Mouse (Mus musculus) heart, postnatal 0 days (tissue): ENCODE measurements at regions not wholly inside any gene's neighbourhood (a gene's known extent, or its start where the extent isn't known, plus 50 kb on each side); places are given as distances from the start of the nearest gene placed in this dataset.

Source experiments
- ATAC-seq: fragments of 200-750 bp; cut with Nextera tagmentation; 2 replicates; pipeline ENCODE4 v1.8.0; 2017; ENCODE audit warnings: low read depth, moderate number of reproducible peaks, moderate library complexity; ENCODE audit not compliant: insufficient read depth
- DNase-seq: peaks from one replicate; pipeline ENCODE4 v3.0.0-alpha.2; 2016; ENCODE audit warnings: low spot score
- H3K27ac ChIP-seq: fragments of 300-500 bp; sonication (generic); 2 replicates; pipeline ENCODE4 v1.5.1; 2014; ENCODE audit warnings: low read depth, mild to moderate bottlenecking
- H3K27me3 ChIP-seq: fragments of 300-500 bp; sonication (generic); 2 replicates; pipeline ENCODE4 v1.6.1; 2014; ENCODE audit warnings: low read length, mixed read lengths; ENCODE audit not compliant: control insufficient read depth, insufficient read depth
- H3K36me3 ChIP-seq: fragments of 300-500 bp; sonication (generic); replicated peaks from 2 replicates; pipeline ENCODE4 v1.6.1; 2014; ENCODE audit warnings: low read length, mixed read lengths; ENCODE audit not compliant: control insufficient read depth, insufficient read depth
- H3K4me1 ChIP-seq: fragments of 300-500 bp; sonication (generic); 2 replicates; pipeline ENCODE4 v1.6.1; 2014; ENCODE audit warnings: antibody characterized with exemption; ENCODE audit not compliant: control insufficient read depth, insufficient read depth
- H3K4me2 ChIP-seq: fragments of 300-500 bp; sonication (generic); 2 replicates; pipeline ENCODE4 v1.6.1; 2014; ENCODE audit warnings: low read depth, mild to moderate bottlenecking, low read length, moderate library complexity
- H3K4me3 ChIP-seq: fragments of 300-500 bp; sonication (generic); 2 replicates; pipeline ENCODE4 v1.5.1; 2014; ENCODE audit warnings: low read depth, low read length
- H3K9ac ChIP-seq: fragments of 300-500 bp; sonication (generic); replicated peaks from 2 replicates; pipeline ENCODE4 v1.6.1; 2014; ENCODE audit warnings: low read depth, low read length, mixed read lengths
- H3K9me3 ChIP-seq: fragments of 300-500 bp; sonication (generic); replicated peaks from 2 replicates; pipeline ENCODE4 v1.6.1; 2016; ENCODE audit warnings: low read length; ENCODE audit not compliant: control insufficient read depth
- CTCF ChIP-seq: IDR thresholded peaks from 2 replicates; pipeline ENCODE4 v1.5.1; 2016; ENCODE audit warnings: antibody characterized with exemption, control low read depth, low read depth
- EP300 ChIP-seq: IDR thresholded peaks from 2 replicates; pipeline ENCODE4 v1.6.1; 2016; ENCODE audit warnings: antibody characterized with exemption, low read depth
- WGBS: fragments of 180-500 bp; shearing (Covaris S2); extraction: QIAGEN DNeasy Blood & Tissue Kit; methylation state at CpG from one replicate; pipeline ENCODE4 v1.1.7; 2014; 5-methylcytosine and 5-hydroxymethylcytosine counted together

DNA sequence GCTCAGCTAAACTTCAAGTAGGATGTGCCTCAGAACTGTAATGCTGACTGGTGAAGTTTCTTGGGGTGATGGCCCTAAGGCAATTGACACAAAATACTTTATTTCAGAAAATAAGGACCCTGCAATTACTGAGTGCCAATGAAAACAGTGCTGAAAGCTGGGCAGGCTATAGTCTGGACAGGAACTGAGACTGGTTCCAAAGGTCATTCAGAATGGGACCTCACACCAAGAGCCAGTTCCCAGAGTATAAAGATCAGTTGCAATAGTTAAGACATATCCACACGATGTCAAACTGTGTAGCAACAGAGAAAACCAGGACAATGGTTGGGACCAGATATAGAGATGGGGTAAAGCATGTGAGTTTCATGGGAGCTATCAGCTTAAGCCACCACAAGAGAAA lies 409.6 kb upstream of the Mctp2 start:
- TF ChIP-seq EP300 (no peak), CTCF (no peak)
- no peaks in the 10 kb centered on the region for H3K4me1 ChIP-seq
- 68% methylated on average over 1 of the region's 1 CpGs for WGBS
- no peak overlapping the region for H3K27ac ChIP-seq
- no peaks in the 10 kb centered on the region for H3K9me3 ChIP-seq
- ATAC-seq: no peak
- no peak overlapping the region for H3K4me2 ChIP-seq
- H3K4me3 ChIP-seq: no peak overlapping the region
- no peak for DNase-seq
- H3K9ac ChIP-seq: no peak overlapping the region
- no peaks in the 10 kb centered on the region for H3K27me3 ChIP-seq
- no peaks in the 10 kb centered on the region for H3K36me3 ChIP-seq

DNA sequence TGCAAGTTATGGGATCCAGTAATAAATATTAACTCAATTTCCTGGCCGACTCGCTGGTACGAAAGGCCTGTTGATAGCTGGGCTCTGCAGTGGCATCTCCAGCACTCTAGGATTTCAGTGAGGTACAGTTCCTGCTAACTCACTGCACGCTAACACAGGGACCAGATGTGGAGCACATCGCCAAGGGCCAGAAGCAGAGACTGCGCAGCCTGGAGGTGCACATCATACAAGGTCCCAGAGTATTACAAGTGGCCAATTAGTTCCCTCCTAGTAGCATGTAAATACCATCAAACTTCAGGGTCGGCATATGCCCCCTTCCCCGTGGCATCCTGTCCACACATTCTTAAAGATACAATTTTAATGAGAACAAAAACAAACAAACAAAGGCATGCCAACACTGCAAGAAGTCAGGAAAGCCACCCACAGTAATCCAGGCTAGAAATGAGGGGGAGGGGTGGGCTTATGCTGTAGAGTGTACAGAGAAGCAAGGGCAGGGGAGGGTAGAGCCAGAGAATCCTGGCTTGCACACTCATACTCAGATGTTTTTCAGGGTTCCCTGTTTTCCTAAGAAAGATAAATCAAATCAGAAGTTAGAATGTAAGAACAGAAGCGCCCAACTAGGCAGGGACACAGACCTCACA lies 419.9 kb upstream of the Mctp2 start:
- Histone ChIP-seq H3K9ac (no peak overlapping the region), H3K27ac (no peak overlapping the region), H3K4me2 (no peak overlapping the region), H3K4me1 (no peaks in the 10 kb centered on the region), H3K4me3 (no peak overlapping the region), H3K27me3 (no peaks in the 10 kb centered on the region), H3K36me3 (no peaks in the 10 kb centered on the region), H3K9me3 (no peaks in the 10 kb centered on the region)
- no peak for DNase-seq
- 75% methylated on average over 9 of the region's 9 CpGs for WGBS
- no peak for ATAC-seq
- TF ChIP-seq CTCF: no peak
- no peak for TF ChIP-seq EP300

DNA sequence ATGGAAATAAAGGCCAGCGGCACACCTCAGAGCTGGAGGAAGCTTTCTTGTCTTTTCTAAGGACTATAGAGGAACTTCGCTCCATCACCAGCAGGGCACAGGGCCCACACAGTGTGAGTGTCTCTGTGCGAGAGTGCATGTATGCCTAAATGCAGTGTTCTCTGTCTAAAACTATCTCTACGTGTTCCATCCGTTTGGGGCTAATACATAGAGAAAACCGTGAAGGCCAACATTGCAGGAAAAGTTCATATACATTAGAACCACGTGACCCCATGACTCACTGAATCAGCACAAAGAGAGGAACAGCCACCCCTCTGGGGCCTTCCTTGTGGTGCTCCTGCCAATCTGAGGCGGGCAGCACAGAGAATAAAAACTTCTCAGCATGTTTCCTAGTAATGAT lies 431.4 kb upstream of the Mctp2 start:
- no peak overlapping the region for H3K9ac ChIP-seq
- WGBS: 77% methylated on average over 8 of the region's 8 CpGs
- TF ChIP-seq CTCF (no peak), EP300 (no peak)
- no peak overlapping the region for H3K4me2 ChIP-seq
- H3K4me1 ChIP-seq: no peaks in the 10 kb centered on the region
- H3K4me3 ChIP-seq: no peak overlapping the region
- ATAC-seq (no peak), DNase-seq (no peak)
- H3K27me3 ChIP-seq: no peaks in the 10 kb centered on the region
- no peak overlapping the region for H3K27ac ChIP-seq
- H3K36me3 ChIP-seq: no peaks in the 10 kb centered on the region
- H3K9me3 ChIP-seq: no peaks in the 10 kb centered on the region

DNA sequence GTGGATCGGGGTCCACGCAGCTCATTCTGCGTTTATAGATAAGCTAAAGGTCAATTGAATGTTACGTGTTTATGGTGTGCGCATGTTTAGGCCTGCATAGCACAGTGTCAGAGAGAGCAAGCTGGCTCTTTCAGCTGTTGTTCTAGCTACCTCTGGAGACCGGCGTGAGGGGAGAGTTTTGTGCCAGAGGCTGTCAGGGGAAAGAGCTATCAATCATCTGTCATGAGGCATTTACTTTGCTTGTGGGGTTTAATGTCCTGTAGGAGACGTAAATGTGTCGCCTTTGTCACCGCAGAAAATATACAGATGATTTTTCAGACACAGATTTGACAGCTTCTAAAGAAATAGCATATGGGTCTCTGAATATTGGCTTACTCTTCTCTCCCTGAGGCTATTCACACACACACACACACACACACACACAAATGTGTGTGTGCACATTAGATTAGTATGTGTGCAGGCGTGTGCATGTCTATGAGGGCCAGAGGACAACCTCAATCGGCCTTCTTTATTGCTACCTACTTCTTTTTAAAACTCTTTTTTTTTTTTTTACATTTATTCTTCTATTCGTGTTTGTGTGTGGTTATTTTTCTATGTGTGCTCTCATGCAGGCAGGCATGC lies 432.0 kb upstream of the Mctp2 start:
- WGBS: 73% methylated on average over 13 of the region's 13 CpGs
- no peaks in the 10 kb centered on the region for H3K9me3 ChIP-seq
- no peak overlapping the region for H3K9ac ChIP-seq
- no peak overlapping the region for H3K4me2 ChIP-seq
- H3K27ac ChIP-seq: no peak overlapping the region
- DNase-seq (no peak), ATAC-seq (no peak)
- no peak overlapping the region for H3K4me3 ChIP-seq
- H3K36me3 ChIP-seq: no peaks in the 10 kb centered on the region
- H3K27me3 ChIP-seq: no peaks in the 10 kb centered on the region
- no peaks in the 10 kb centered on the region for H3K4me1 ChIP-seq
- TF ChIP-seq CTCF (no peak), EP300 (no peak)

DNA sequence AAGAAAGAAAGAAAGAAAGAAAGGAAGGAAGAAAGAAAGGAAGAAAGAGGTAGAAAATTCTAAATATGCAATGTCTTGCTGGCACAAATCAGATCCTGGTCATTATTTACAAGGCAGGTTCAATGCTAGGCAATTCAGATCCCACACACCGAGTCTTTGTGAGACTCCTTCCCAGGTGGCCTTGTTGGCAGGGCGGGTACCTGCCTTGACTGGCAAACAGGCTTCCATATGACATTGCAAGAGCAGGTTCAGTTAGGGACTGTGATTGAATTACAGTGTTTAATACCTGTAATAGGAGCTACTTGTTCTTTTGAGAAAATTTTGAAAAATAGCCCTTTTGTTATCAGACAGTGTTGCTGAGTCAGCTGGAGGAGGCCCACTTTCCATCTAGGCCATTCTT lies 436.0 kb upstream of the Mctp2 start:
- Histone ChIP-seq H3K4me1 (no peaks in the 10 kb centered on the region), H3K4me3 (no peak overlapping the region), H3K9ac (no peak overlapping the region), H3K36me3 (no peaks in the 10 kb centered on the region), H3K4me2 (no peak overlapping the region), H3K27me3 (no peaks in the 10 kb centered on the region), H3K9me3 (no peaks in the 10 kb centered on the region), H3K27ac (no peak overlapping the region)
- 68% methylated on average over 2 of the region's 2 CpGs for WGBS
- DNase-seq (no peak), ATAC-seq (no peak)
- TF ChIP-seq EP300 (no peak), CTCF (no peak)

DNA sequence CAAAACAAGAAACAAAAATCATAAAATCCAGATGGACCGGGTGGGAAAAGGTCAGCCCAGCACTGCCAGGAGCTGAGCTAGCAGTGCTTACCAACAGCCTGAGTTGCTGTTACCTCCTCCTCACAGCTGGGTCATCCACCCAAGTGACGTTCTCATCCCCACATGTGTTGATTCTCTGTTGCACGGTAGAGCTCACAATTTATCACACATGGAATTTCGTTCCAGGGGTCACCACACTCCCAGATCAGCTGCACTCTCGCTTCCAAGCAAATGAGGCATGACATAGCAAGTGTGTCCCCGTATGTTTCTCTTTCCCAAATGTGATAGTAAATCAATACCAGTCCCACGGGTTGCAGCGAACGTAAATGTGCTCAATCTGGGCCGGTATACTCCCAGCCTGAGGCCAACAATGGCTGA lies 445.1 kb upstream of the Mctp2 start:
- DNase-seq (no peak), ATAC-seq (no peak)
- no peak for TF ChIP-seq CTCF
- TF ChIP-seq EP300: no peak

More for the DNA sequence above, 445.1 kb upstream of the Mctp2 start:
- Histone ChIP-seq H3K4me2 (no peak overlapping the region), H3K36me3 (no peaks in the 10 kb centered on the region), H3K9me3 (no peaks in the 10 kb centered on the region), H3K27me3 (no peaks in the 10 kb centered on the region), H3K4me1 (no peaks in the 10 kb centered on the region), H3K4me3 (no peak overlapping the region), H3K27ac (no peak overlapping the region), H3K9ac (no peak overlapping the region)
- WGBS: 63% methylated on average over 10 of the region's 10 CpGs
